Mouse (Mus musculus) MEL (cell line): ENCODE measurements around the gene Hist1h2bh.

Experiments used
- BHLHE40 ChIP-seq: IDR thresholded peaks from 2 replicates; pipeline ENCODE4 v1.6.1; 2012; ENCODE audit warnings: low read depth, mild to moderate bottlenecking, inconsistent platforms, low read length, improper control_type of control experiment, borderline replicate concordance
- CHD2 ChIP-seq: IDR thresholded peaks from 2 replicates; pipeline ENCODE4 v1.6.1; 2011; ENCODE audit warnings: low read length, improper control_type of control experiment
- CTCF ChIP-seq, 3 experiments: IDR thresholded peaks in 2 of 3; conservative IDR thresholded peaks in 1 of 3; 2 replicates each; pipeline ENCODE4 v1.5.1; 2011 to 2012; ENCODE audit warnings: low read length in 3 of 3, low read depth in 2 of 3, mild to moderate bottlenecking in 2 of 3, improper control_type of control experiment in 1 of 3, inconsistent platforms in 1 of 3, mixed read lengths in 1 of 3, moderate library complexity in 1 of 3; ENCODE audit not compliant: control insufficient read depth in 1 of 3, insufficient read depth in 1 of 3, poor library complexity in 1 of 3, severe bottlenecking in 1 of 3
- E2F4 ChIP-seq: IDR thresholded peaks from 2 replicates; pipeline ENCODE4 v1.6.1; 2011; ENCODE audit warnings: low read depth, low read length, improper control_type of control experiment, borderline replicate concordance
- HCFC1 ChIP-seq: IDR thresholded peaks from 2 replicates; pipeline ENCODE4 v1.6.1; 2012; ENCODE audit warnings: low read depth, mild to moderate bottlenecking, inconsistent platforms, low read length, improper control_type of control experiment, moderate library complexity
- MXI1 ChIP-seq: IDR thresholded peaks from 2 replicates; pipeline ENCODE4 v1.6.1; 2011; ENCODE audit warnings: mild to moderate bottlenecking, low read depth, low read length, improper control_type of control experiment
- NRF1 ChIP-seq: IDR thresholded peaks from 2 replicates; pipeline ENCODE4 v1.6.1; 2014; ENCODE audit warnings: low read depth, mild to moderate bottlenecking, inconsistent platforms, low read length, improper control_type of control experiment, moderate library complexity; ENCODE audit not compliant: poor library complexity, insufficient read depth, severe bottlenecking
- POLR2A ChIP-seq, 2 experiments: IDR thresholded peaks; 2 replicates each; pipeline ENCODE4 v1.6.1; 2011 to 2012; ENCODE audit warnings: low read length in 2 of 2, mild to moderate bottlenecking in 2 of 2, control low read depth in 1 of 2, improper control_type of control experiment in 1 of 2, low read depth in 1 of 2, moderate library complexity in 1 of 2; ENCODE audit not compliant: control insufficient read depth in 1 of 2, insufficient read depth in 1 of 2, poor library complexity in 1 of 2
- POLR2AphosphoS2 ChIP-seq: IDR thresholded peaks from 2 replicates; pipeline ENCODE4 v1.6.1; 2011; ENCODE audit warnings: low read length, improper control_type of control experiment
- ZC3H11A ChIP-seq: IDR thresholded peaks from 2 replicates; pipeline ENCODE4 v1.6.1; 2012; ENCODE audit warnings: low read depth, mild to moderate bottlenecking, inconsistent platforms, low read length, improper control_type of control experiment

DNA sequence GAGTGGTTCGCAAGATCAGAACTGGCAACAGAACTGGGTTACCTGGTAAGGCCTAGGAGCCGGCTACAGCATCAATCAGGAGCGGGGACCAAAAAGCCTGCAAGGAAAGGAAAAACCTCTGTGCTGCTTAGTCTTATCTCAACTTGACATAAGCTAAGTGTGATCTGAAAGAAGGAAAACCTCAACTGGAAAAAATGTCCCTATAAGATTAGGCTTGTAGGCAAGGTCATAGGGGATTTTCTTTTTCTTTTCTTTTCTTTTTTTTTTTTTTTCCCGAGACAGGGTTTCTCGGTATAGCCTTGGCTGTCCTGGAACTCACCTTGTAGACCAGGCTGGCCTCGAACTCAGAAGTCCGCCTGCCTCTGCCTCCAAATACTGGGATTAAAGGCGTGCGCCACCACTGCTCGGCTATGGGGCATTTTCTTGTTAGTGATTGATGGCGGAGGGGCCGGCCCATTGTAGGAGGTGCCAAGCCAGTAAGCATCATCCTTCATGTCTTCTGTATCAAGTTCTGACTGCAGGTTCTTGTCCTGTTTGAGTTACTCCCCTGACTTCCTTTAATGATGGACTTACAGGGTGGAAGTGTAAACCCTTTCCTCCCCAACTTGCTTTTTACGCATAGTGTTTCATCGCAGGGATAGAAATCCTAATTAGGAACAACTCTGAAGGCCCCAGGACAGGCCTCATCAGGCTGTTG lies 36.2 kb downstream of the Hist1h2bh start:
- TF ChIP-seq BHLHE40 (no peak), POLR2A (IDR thresholded peaks at IDR 0.05; ENCODE audit: control insufficient read depth in 1 of 2, insufficient read depth in 1 of 2, low read depth in 1 of 2, low read length in 2 of 2, poor library complexity in 1 of 2) (no peak), ZC3H11A (no peak), HCFC1 (no peak), CTCF (IDR thresholded peaks at IDR 0.05 in 2 of 3, conservative IDR thresholded peaks at IDR 0.05 in 1 of 3; ENCODE audit: control insufficient read depth in 1 of 3, insufficient read depth in 1 of 3, low read depth in 2 of 3, low read length in 3 of 3, poor library complexity in 1 of 3, severe bottlenecking in 1 of 3) (no peak), E2F4 (no peak), NRF1 (no peak), POLR2AphosphoS2 (no peak), CHD2 (no peak), MXI1 (no peak)
